Mouse (Mus musculus): ENCODE measurements around the gene Hes1.

DNA sequence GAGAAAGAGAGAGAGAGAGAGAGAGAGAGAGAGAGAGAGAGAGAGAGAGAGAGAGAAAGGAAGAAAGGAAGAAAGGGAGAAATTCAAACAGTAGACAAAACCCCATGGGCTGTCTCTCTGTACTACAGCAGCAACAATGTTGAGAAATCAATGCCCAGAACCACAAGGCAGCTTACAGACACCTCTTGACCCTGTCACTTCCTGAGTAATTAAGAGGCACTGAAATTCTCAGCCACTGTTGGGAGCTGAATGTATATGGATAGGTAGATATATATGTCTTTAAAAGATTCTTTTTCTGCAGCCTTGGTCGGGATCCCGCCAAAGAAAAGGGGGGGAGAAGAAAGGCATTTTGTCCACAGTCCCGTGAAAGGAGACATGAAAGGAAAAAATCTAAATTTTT lies 48.1 kb upstream of the Hes1 start:
- TF ChIP-seq CTCF (conservative IDR thresholded peaks at IDR 0.05; ENCODE audit: low read length): no peak
- TF ChIP-seq POU5F1 (IDR thresholded peaks at IDR 0.05; ENCODE audit: borderline replicate concordance, low read length): no peak
